Mouse (Mus musculus): ENCODE measurements around the gene Anxa1. TPM values are rescaled to one million over a fixed set of nuclear protein-coding genes. Genes with fewer than 3 reads are reported as not detected.
A peak's percentile ranks its signal among the peaks of the same experiment; 100 is the strongest.

The Anxa1 gene
- polyA plus RNA-seq, 1 experiment from 2014 or later = 345 TPM

- no peaks in the 10 kb centered on the region for H3K9me3 ChIP-seq (ENCODE audit: control insufficient read depth, low read length)
- peaks cover 11% of the 10 kb centered on the region; the same call in 1 of the 2 replicates for H3K4me1 ChIP-seq (ENCODE audit: control insufficient read depth, insufficient read depth, low read length)
- WGBS = 36% methylated on average over 7 of the region's 7 CpGs
- ATAC-seq (ENCODE audit: low read depth) (0 out of 2 replicates have a peak, but pooled peaks have one; percentile 12), DNase-seq (ENCODE audit: low spot score) (peak; percentile 71)
- H3K9ac ChIP-seq (ENCODE audit: low read depth, low read length) = peak overlapping the region; percentile 48
- H3K36me3 ChIP-seq (ENCODE audit: control insufficient read depth, insufficient read depth, low read length) = no peaks in the 10 kb centered on the region
- H3K27me3 ChIP-seq (replicated peaks; ENCODE audit: control insufficient read depth, insufficient read depth, low read length) = no peaks in the 10 kb centered on the region
- H3K4me3 ChIP-seq (ENCODE audit: low read depth, low read length) = peak overlapping the region; percentile 30
- H3K4me2 ChIP-seq (ENCODE audit: low read depth, low read length) = peak overlapping the region; percentile 46
- H3K27ac ChIP-seq (replicated peaks; ENCODE audit: low read depth, low read length) = peak overlapping the region; percentile 83
These were observed 1.0 kb downstream of the Anxa1 start for GRCm38 (mm10) chr19:20389723-20390122.

DNA sequence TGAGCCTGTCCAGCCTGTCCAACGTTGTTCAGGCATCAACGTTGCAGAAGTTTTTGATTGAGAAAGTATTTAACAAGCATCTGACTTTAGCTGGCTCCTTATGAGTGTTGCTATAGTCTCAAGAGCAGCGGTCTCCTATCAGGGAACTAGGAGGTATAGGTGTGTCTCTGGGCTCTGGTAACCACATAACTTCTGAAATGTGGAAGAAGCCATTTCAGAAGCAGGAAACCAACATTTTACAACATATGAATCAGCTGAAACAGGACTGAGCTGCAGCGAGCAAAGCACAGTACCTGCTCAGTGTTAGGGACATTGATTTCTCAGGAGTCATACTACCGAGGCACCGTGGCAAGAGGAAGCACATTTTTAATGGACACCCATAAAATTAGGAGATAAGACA is 1.5 kb downstream of the Anxa1 start:
- peak overlapping the region; percentile 46 for H3K4me2 ChIP-seq (ENCODE audit: low read depth, low read length)
- H3K4me3 ChIP-seq (ENCODE audit: low read depth, low read length) = peak overlapping the region; percentile 30

GRCm38 (mm10) chr19:20388276-20388675 is 2.5 kb downstream of the Anxa1 start:
- peaks cover 9% of the 10 kb centered on the region; the same call in 1 of the 2 replicates for H3K4me1 ChIP-seq (ENCODE audit: control insufficient read depth, insufficient read depth, low read length)
- DNase-seq (ENCODE audit: low spot score) (no peak), ATAC-seq (ENCODE audit: low read depth) (no peak)
- H3K4me2 ChIP-seq (ENCODE audit: low read depth, low read length) = no peak overlapping the region
- H3K27ac ChIP-seq (replicated peaks; ENCODE audit: low read depth, low read length) = no peak overlapping the region
- H3K4me3 ChIP-seq (ENCODE audit: low read depth, low read length) = no peak overlapping the region
- 78% methylated on average over 6 of the region's 6 CpGs for WGBS
- peaks cover 11% of the 10 kb centered on the region; the same call in 1 of the 2 replicates for H3K36me3 ChIP-seq (ENCODE audit: control insufficient read depth, insufficient read depth, low read length)
- no peaks in the 10 kb centered on the region for H3K27me3 ChIP-seq (replicated peaks; ENCODE audit: control insufficient read depth, insufficient read depth, low read length)
- no peaks in the 10 kb centered on the region for H3K9me3 ChIP-seq (ENCODE audit: control insufficient read depth, low read length)
- H3K9ac ChIP-seq (ENCODE audit: low read depth, low read length) = no peak overlapping the region

More for the DNA sequence above, 1.5 kb downstream of the Anxa1 start:
- peaks cover 11% of the 10 kb centered on the region; the same call in 1 of the 2 replicates for H3K4me1 ChIP-seq (ENCODE audit: control insufficient read depth, insufficient read depth, low read length)
- WGBS = 68% methylated on average over 6 of the region's 6 CpGs
- ATAC-seq (ENCODE audit: low read depth) (no peak), DNase-seq (ENCODE audit: low spot score) (no peak)
- no peaks in the 10 kb centered on the region for H3K27me3 ChIP-seq (replicated peaks; ENCODE audit: control insufficient read depth, insufficient read depth, low read length)
- H3K27ac ChIP-seq (replicated peaks; ENCODE audit: low read depth, low read length) = peak overlapping the region; percentile 83
- peak overlapping the region; percentile 48; the same call in 1 of the 2 replicates for H3K9ac ChIP-seq (ENCODE audit: low read depth, low read length)
- H3K9me3 ChIP-seq (ENCODE audit: control insufficient read depth, low read length) = no peaks in the 10 kb centered on the region
- H3K36me3 ChIP-seq (ENCODE audit: control insufficient read depth, insufficient read depth, low read length) = peaks cover 1% of the 10 kb centered on the region; the same call in 1 of the 2 replicates

GRCm38 (mm10) chr19:20386296-20386695 is 4.4 kb downstream of the Anxa1 start:
- Histone ChIP-seq H3K4me3 (ENCODE audit: low read depth, low read length) (no peak overlapping the region), H3K9ac (ENCODE audit: low read depth, low read length) (no peak overlapping the region), H3K27me3 (replicated peaks; ENCODE audit: control insufficient read depth, insufficient read depth, low read length) (no peaks in the 10 kb centered on the region), H3K36me3 (ENCODE audit: control insufficient read depth, insufficient read depth, low read length) (peaks cover 19% of the 10 kb centered on the region; the same call in 1 of the 2 replicates), H3K4me1 (ENCODE audit: control insufficient read depth, insufficient read depth, low read length) (peaks cover 9% of the 10 kb centered on the region; the same call in 1 of the 2 replicates), H3K4me2 (ENCODE audit: low read depth, low read length) (no peak overlapping the region), H3K27ac (replicated peaks; ENCODE audit: low read depth, low read length) (peak overlapping the region; percentile 35; the same call in 1 of the 2 replicates), H3K9me3 (ENCODE audit: control insufficient read depth, low read length) (no peaks in the 10 kb centered on the region)
- WGBS = 55% methylated on average over 2 of the region's 2 CpGs
- peak; percentile 44; the same call in 1 of the 2 replicates for ATAC-seq (ENCODE audit: low read depth)
- no peak for DNase-seq (ENCODE audit: low spot score)

GRCm38 (mm10) chr19:20385645-20386044 is 5.1 kb downstream of the Anxa1 start:
- DNase-seq (ENCODE audit: low spot score) = peak; percentile 85

GRCm38 (mm10) chr19:20381207-20381752 is 9.5 kb downstream of the Anxa1 start:
- DNase-seq (ENCODE audit: low spot score) = no peak
- H3K9me3 ChIP-seq (ENCODE audit: control insufficient read depth, low read length) = no peaks in the 10 kb centered on the region
- no peak overlapping the region for H3K4me2 ChIP-seq (ENCODE audit: low read depth, low read length)
- no peaks in the 10 kb centered on the region for H3K27me3 ChIP-seq (replicated peaks; ENCODE audit: control insufficient read depth, insufficient read depth, low read length)
- no peak overlapping the region for H3K4me3 ChIP-seq (ENCODE audit: low read depth, low read length)
- no peak overlapping the region for H3K27ac ChIP-seq (replicated peaks; ENCODE audit: low read depth, low read length)
- no peak for ATAC-seq (ENCODE audit: low read depth)
- no peak overlapping the region for H3K9ac ChIP-seq (ENCODE audit: low read depth, low read length)
- H3K4me1 ChIP-seq (ENCODE audit: control insufficient read depth, insufficient read depth, low read length) = peaks cover 9% of the 10 kb centered on the region; the same call in 1 of the 2 replicates
- H3K36me3 ChIP-seq (ENCODE audit: control insufficient read depth, insufficient read depth, low read length) = peaks cover 39% of the 10 kb centered on the region; the same call in 1 of the 2 replicates
- 65% methylated on average over 2 of the region's 2 CpGs for WGBS

More at GRCm38 (mm10) chr19:20385645-20386044, 5.1 kb downstream of the Anxa1 start:
- Histone ChIP-seq H3K4me2 (ENCODE audit: low read depth, low read length) (peak overlapping the region; percentile 10; the same call in 1 of the 2 replicates), H3K9me3 (ENCODE audit: control insufficient read depth, low read length) (no peaks in the 10 kb centered on the region), H3K27ac (replicated peaks; ENCODE audit: low read depth, low read length) (peak overlapping the region; percentile 36), H3K36me3 (ENCODE audit: control insufficient read depth, insufficient read depth, low read length) (peaks cover 19% of the 10 kb centered on the region; the same call in 1 of the 2 replicates), H3K9ac (ENCODE audit: low read depth, low read length) (no peak overlapping the region), H3K27me3 (replicated peaks; ENCODE audit: control insufficient read depth, insufficient read depth, low read length) (no peaks in the 10 kb centered on the region), H3K4me3 (ENCODE audit: low read depth, low read length) (no peak overlapping the region), H3K4me1 (ENCODE audit: control insufficient read depth, insufficient read depth, low read length) (peaks cover 9% of the 10 kb centered on the region; the same call in 1 of the 2 replicates)
- WGBS = 37% methylated on average over 6 of the region's 6 CpGs
- ATAC-seq (ENCODE audit: low read depth) = no peak

DNA sequence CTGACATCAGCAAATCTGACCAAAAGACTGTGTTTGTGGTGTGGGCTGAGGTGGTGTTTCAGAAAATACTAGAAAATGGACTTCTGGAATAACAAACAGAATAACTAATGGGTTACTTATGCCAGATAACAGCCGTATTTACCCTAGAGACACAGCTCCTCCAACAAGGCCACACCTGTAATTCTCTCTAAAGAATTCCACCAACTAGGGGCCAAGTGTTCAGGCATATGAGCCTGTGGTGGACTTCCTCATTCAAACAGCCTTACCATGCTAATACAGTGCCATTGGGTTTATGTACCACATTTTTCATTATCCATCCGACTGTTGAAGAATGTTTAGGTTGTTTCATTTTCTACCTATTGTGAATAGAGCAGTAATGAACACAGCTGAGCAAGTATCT is 20.6 kb downstream of the Anxa1 start:
- 85% methylated on average over 2 of the region's 2 CpGs for WGBS
- ATAC-seq (ENCODE audit: low read depth) = no peak
- Histone ChIP-seq H3K27ac (replicated peaks; ENCODE audit: low read depth, low read length) (no peak overlapping the region), H3K36me3 (ENCODE audit: control insufficient read depth, insufficient read depth, low read length) (no peaks in the 10 kb centered on the region; the same call in 1 of the 2 replicates), H3K4me3 (ENCODE audit: low read depth, low read length) (no peak overlapping the region), H3K9ac (ENCODE audit: low read depth, low read length) (no peak overlapping the region), H3K27me3 (replicated peaks; ENCODE audit: control insufficient read depth, insufficient read depth, low read length) (no peaks in the 10 kb centered on the region), H3K9me3 (ENCODE audit: control insufficient read depth, low read length) (no peaks in the 10 kb centered on the region), H3K4me1 (ENCODE audit: control insufficient read depth, insufficient read depth, low read length) (peaks cover 7% of the 10 kb centered on the region; the same call in 1 of the 2 replicates), H3K4me2 (ENCODE audit: low read depth, low read length) (no peak overlapping the region)
- no peak for DNase-seq (ENCODE audit: low spot score)

DNA sequence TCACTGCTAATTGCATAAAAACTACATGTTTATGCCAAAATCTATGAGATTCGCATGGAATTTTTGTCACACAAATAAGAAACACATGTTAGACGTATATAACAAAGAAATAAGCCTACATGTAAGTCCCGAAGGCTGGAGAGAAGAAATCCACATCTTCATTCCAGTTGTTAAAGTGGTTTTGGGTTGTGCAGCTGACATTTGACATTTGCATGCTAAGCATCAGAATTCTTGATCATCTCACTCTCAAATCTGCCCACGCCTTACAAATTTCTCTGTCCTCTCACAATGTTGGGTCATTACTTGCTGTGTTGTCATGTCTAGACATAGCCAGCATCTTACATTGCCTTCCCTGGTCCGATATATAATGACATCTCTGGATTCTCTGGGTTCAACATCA is 24.2 kb downstream of the Anxa1 start:
- no peak for ATAC-seq (ENCODE audit: low read depth)
- Histone ChIP-seq H3K4me3 (ENCODE audit: low read depth, low read length) (no peak overlapping the region), H3K27me3 (replicated peaks; ENCODE audit: control insufficient read depth, insufficient read depth, low read length) (no peaks in the 10 kb centered on the region), H3K9ac (ENCODE audit: low read depth, low read length) (no peak overlapping the region), H3K27ac (replicated peaks; ENCODE audit: low read depth, low read length) (peak overlapping the region; percentile 80), H3K9me3 (ENCODE audit: control insufficient read depth, low read length) (no peaks in the 10 kb centered on the region), H3K36me3 (ENCODE audit: control insufficient read depth, insufficient read depth, low read length) (no peaks in the 10 kb centered on the region), H3K4me1 (ENCODE audit: control insufficient read depth, insufficient read depth, low read length) (peaks cover 10% of the 10 kb centered on the region; the same call in 1 of the 2 replicates), H3K4me2 (ENCODE audit: low read depth, low read length) (no peak overlapping the region)
- DNase-seq (ENCODE audit: low spot score) = peak; percentile 30
- WGBS = 41% methylated on average over 5 of the region's 5 CpGs

All from embryonic facial prominence, embryonic 14.5 days (tissue).